Mouse (Mus musculus): Measurements from ENCODE around the gene Smagp. TPM values are rescaled to one million over a fixed set of nuclear protein-coding genes. Genes with fewer than 3 reads are reported as not detected.
A peak's percentile ranks its signal among the peaks of the same experiment; 100 is the strongest.

Gene Smagp
- polyA plus RNA-seq, 1 experiment from 2014 or later = 88.6 TPM

DNA sequence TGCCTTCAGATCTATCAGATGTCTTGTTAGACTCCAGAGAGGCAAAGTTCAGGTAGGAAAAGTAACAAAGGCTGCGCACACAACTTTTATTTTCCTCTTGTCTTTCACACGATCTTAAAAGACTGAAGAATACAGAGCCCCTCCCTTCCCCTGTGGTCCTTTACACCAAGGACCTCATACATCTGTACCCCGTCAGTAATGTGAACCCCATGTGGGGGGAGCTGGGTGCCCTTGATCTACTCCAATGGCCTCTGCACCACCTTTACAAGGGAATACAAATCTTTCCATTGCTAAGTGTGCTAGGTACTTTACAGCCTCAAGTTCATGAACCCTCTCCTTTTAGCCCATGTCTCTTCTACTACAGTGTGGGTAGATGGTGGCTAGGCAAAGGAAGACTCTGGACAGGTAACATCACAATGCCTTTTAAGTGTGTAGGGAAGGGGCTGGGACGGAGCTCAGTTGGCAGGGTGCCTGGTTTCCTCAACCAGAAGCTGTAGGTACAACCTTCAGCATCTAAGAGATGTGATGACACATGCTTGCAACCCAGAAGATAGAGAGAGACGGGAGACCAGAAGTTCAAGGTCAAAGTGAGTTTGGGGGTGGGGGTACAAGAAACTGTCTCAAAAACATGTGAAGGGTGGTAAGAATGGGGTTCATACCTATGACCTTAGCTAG is 31.3 kb upstream of the Smagp start:
- 45% methylated on average over 5 of the region's 5 CpGs for WGBS
- no peaks in the 10 kb centered on the region for H3K27me3 ChIP-seq (replicated peaks; ENCODE audit: control insufficient read depth, insufficient read depth, low read length)
- H3K36me3 ChIP-seq (ENCODE audit: control insufficient read depth, insufficient read depth) = no peaks in the 10 kb centered on the region
- no peak overlapping the region for H3K4me3 ChIP-seq (ENCODE audit: low read depth, low read length)
- peak overlapping the region; percentile 13 for H3K4me2 ChIP-seq (replicated peaks; ENCODE audit: low read depth)
- H3K27ac ChIP-seq (ENCODE audit: low read depth, low read length) = peak overlapping the region; percentile 97
- TF ChIP-seq CTCF (IDR thresholded peaks at IDR 0.05; ENCODE audit: low read depth) = no peak
- H3K9me3 ChIP-seq (ENCODE audit: control insufficient read depth) = no peaks in the 10 kb centered on the region
- H3K4me1 ChIP-seq (replicated peaks; ENCODE audit: control insufficient read depth, insufficient read depth, low read length) = peaks cover 8% of the 10 kb centered on the region
- H3K9ac ChIP-seq (ENCODE audit: low read depth, low read length) = no peak overlapping the region
- ATAC-seq = 0 out of 2 replicates have a peak, but pooled peaks have one; percentile 1

DNA sequence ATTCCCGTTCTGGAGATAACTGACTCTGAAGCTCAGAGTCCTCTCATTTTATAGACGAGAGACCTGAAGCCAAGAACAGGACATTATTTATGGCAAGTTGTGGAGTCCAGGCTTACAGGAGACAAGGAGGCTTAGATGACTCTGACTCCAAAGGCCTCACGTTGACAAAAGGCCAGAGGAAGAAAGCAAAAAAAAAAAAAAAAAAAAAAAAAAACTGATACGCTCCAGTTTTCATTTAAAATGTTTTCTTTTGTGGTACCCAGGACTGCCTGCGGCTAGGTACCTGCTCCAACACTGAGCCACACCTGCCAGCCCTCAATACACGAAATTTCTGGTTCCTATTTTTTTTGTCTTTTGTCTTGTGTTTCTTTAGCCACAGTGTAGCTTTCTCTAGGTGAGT is 30.7 kb upstream of the Smagp start:
- WGBS = 42% methylated on average over 6 of the region's 6 CpGs
- Histone ChIP-seq H3K4me3 (ENCODE audit: low read depth, low read length) (no peak overlapping the region), H3K4me2 (replicated peaks; ENCODE audit: low read depth) (peak overlapping the region; percentile 37), H3K4me1 (replicated peaks; ENCODE audit: control insufficient read depth, insufficient read depth, low read length) (peaks cover 8% of the 10 kb centered on the region), H3K36me3 (ENCODE audit: control insufficient read depth, insufficient read depth) (no peaks in the 10 kb centered on the region), H3K9me3 (ENCODE audit: control insufficient read depth) (no peaks in the 10 kb centered on the region), H3K27ac (ENCODE audit: low read depth, low read length) (peak overlapping the region; percentile 97), H3K27me3 (replicated peaks; ENCODE audit: control insufficient read depth, insufficient read depth, low read length) (no peaks in the 10 kb centered on the region), H3K9ac (ENCODE audit: low read depth, low read length) (no peak overlapping the region)
- TF ChIP-seq CTCF (IDR thresholded peaks at IDR 0.05; ENCODE audit: low read depth) = no peak
- ATAC-seq = peak; percentile 34; the same call in 1 of the 2 replicates

DNA sequence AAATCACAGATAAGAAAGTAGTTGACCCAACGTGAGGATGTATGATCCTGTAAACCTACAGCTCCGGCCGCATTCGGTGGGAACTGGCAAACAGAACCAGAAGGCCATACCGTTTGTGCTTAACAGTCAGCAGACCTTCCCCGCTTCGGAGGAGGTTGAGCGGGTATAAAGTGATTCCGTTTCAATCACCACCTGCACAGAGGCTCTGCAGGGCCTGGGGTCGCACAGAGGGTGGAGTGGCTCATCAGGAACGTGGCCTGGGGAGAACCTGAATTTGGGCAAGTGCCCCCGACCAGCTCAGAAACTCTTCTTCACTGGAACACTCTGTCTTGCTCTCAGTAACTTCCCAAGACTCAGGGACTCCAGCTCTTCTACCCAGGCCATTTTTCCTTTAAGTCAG is 30.1 kb upstream of the Smagp start:
- 22% methylated on average over 12 of the region's 12 CpGs for WGBS
- Histone ChIP-seq H3K27ac (ENCODE audit: low read depth, low read length) (peak overlapping the region; percentile 97), H3K4me2 (replicated peaks; ENCODE audit: low read depth) (peak overlapping the region; percentile 37)

DNA sequence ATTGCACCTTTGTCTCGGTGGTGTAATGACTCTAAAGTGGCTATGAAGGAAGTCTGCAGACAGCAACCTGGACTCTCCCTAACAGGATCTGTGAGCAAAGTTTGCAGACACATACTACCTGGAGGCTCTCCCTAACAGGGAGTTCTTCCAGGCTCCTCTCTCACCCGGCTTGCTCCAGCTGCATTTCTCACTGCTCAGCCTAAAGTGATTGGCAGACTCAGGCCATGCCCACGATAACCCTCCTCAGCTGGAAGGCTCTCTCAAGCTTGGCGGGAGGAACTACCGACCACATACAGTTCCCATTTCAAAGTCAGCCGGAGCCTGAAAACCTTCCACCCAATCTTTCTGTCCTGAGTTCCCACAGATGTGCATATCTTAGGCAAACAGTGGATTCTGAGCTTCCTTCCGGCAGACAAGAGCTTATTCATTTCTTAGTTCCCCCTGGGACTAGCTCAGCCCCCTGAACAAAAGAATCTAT is 29.5 kb upstream of the Smagp start:
- Histone ChIP-seq H3K27me3 (replicated peaks; ENCODE audit: control insufficient read depth, insufficient read depth, low read length) (no peaks in the 10 kb centered on the region), H3K36me3 (ENCODE audit: control insufficient read depth, insufficient read depth) (no peaks in the 10 kb centered on the region), H3K9me3 (ENCODE audit: control insufficient read depth) (no peaks in the 10 kb centered on the region), H3K4me1 (replicated peaks; ENCODE audit: control insufficient read depth, insufficient read depth, low read length) (peaks cover 8% of the 10 kb centered on the region), H3K27ac (ENCODE audit: low read depth, low read length) (peak overlapping the region; percentile 97), H3K9ac (ENCODE audit: low read depth, low read length) (0 out of 2 replicates have a peak overlapping the region, but pooled peaks have one; percentile 31), H3K4me3 (ENCODE audit: low read depth, low read length) (no peak overlapping the region), H3K4me2 (replicated peaks; ENCODE audit: low read depth) (peak overlapping the region; percentile 37; the same call in 1 of the 2 replicates)
- WGBS = 4% methylated on average over 7 of the region's 7 CpGs
- TF ChIP-seq CTCF (IDR thresholded peaks at IDR 0.05; ENCODE audit: low read depth) = no peak
- peak; percentile 79 for ATAC-seq

More for the DNA sequence above, 30.1 kb upstream of the Smagp start:
- H3K9ac ChIP-seq (ENCODE audit: low read depth, low read length) = 0 out of 2 replicates have a peak overlapping the region, but pooled peaks have one; percentile 31
- no peak overlapping the region for H3K4me3 ChIP-seq (ENCODE audit: low read depth, low read length)
- no peak for ATAC-seq
- H3K4me1 ChIP-seq (replicated peaks; ENCODE audit: control insufficient read depth, insufficient read depth, low read length) = peaks cover 8% of the 10 kb centered on the region
- no peaks in the 10 kb centered on the region for H3K9me3 ChIP-seq (ENCODE audit: control insufficient read depth)
- no peaks in the 10 kb centered on the region for H3K27me3 ChIP-seq (replicated peaks; ENCODE audit: control insufficient read depth, insufficient read depth, low read length)
- no peak for TF ChIP-seq CTCF (IDR thresholded peaks at IDR 0.05; ENCODE audit: low read depth)
- H3K36me3 ChIP-seq (ENCODE audit: control insufficient read depth, insufficient read depth) = no peaks in the 10 kb centered on the region

DNA sequence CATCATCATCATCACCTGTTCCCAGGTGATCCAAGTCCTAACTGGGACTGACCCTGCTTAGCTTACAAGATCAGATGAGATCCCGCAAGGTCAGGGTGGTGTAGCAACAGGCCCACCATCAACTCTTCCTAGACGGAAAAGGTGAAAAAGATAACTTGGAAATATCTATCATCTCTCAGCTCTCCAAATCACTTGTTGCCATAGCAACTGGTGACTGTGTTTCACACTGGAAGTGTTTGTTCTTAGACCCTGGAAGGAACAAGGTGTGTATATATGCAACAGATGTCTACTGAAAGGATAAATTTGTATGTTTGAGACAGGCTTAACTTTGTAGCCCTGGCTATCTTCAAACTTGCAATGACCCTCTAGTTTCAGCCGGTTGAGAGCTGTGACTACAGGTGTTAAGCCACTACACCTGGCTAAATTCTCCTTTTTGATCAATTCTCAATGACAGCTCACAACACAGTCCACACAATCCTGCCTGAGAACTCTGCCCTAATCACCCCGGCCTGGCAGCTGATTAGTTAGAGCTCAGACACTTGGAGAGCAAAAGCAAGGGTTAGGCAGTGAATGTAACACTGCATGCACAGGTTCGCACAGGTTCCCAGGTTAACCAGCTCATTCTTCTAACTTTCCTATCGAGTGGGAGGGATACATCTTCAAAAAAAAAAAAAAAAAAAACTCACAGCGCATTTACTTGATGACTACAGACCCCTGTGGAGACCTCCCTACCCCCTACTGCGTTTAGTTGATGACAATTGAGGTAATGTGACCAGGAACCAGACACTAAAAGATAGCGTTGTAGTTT is 28.9 kb upstream of the Smagp start:
- ATAC-seq = peak; percentile 69
- Histone ChIP-seq H3K36me3 (ENCODE audit: control insufficient read depth, insufficient read depth) (no peaks in the 10 kb centered on the region), H3K27me3 (replicated peaks; ENCODE audit: control insufficient read depth, insufficient read depth, low read length) (no peaks in the 10 kb centered on the region), H3K4me1 (replicated peaks; ENCODE audit: control insufficient read depth, insufficient read depth, low read length) (peaks cover 8% of the 10 kb centered on the region), H3K4me2 (replicated peaks; ENCODE audit: low read depth) (0 out of 2 replicates have a peak overlapping the region, but pooled peaks have one; percentile 13), H3K9ac (ENCODE audit: low read depth, low read length) (0 out of 2 replicates have a peak overlapping the region, but pooled peaks have one; percentile 31), H3K4me3 (ENCODE audit: low read depth, low read length) (no peak overlapping the region), H3K9me3 (ENCODE audit: control insufficient read depth) (no peaks in the 10 kb centered on the region), H3K27ac (ENCODE audit: low read depth, low read length) (peak overlapping the region; percentile 97)
- WGBS = 19% methylated on average over 9 of the region's 9 CpGs
- no peak for TF ChIP-seq CTCF (IDR thresholded peaks at IDR 0.05; ENCODE audit: low read depth)

DNA sequence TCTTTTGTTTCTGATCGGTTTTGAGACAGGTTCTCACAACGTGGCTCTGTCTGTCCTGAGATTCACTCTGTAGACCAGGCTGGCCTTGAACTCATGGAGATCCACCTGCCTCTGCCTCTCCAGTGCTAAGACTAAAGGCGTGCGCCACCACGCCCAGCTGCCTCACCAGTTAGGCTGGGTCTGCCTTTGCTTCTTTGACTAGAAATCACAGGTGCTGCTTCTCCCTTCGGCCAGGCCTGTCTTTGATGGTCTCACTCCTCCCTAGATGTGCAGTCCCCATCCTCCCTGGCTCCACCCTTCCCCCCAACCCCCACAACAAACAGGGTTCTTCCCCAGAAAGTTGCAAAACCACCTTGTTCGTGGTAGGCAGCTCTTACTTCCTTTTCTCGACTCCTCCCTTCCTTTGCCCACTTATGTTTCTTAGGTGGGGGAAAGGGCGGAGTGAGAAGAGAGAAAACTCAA is 28.1 kb upstream of the Smagp start:
- H3K4me2 ChIP-seq (replicated peaks; ENCODE audit: low read depth) = no peak overlapping the region
- WGBS = 53% methylated on average over 9 of the region's 9 CpGs
- no peak overlapping the region for H3K4me3 ChIP-seq (ENCODE audit: low read depth, low read length)
- H3K27ac ChIP-seq (ENCODE audit: low read depth, low read length) = no peak overlapping the region
- ATAC-seq = no peak
- no peak for TF ChIP-seq CTCF (IDR thresholded peaks at IDR 0.05; ENCODE audit: low read depth)
- no peak overlapping the region for H3K9ac ChIP-seq (ENCODE audit: low read depth, low read length)
- H3K36me3 ChIP-seq (ENCODE audit: control insufficient read depth, insufficient read depth) = no peaks in the 10 kb centered on the region
- H3K27me3 ChIP-seq (replicated peaks; ENCODE audit: control insufficient read depth, insufficient read depth, low read length) = no peaks in the 10 kb centered on the region
- H3K4me1 ChIP-seq (replicated peaks; ENCODE audit: control insufficient read depth, insufficient read depth, low read length) = peaks cover 8% of the 10 kb centered on the region
- H3K9me3 ChIP-seq (ENCODE audit: control insufficient read depth) = no peaks in the 10 kb centered on the region

All from intestine, postnatal 0 days (tissue).